Mouse (Mus musculus) liver, postnatal 0 days (tissue): ENCODE results near the gene Hnf1a. TPM values are rescaled to one million over a fixed set of nuclear protein-coding genes. Genes with fewer than 3 reads are reported as not detected.
"Not testable (repeated sequence)": the region's sequence is repeated elsewhere in the genome, so short reads cannot be mapped to it uniquely, and the experiment has no call there.

Experiments
- ATAC-seq: fragments of 200-750 bp; cut with Nextera tagmentation; 2 replicates; pipeline ENCODE4 v1.8.0; 2017; ENCODE audit warnings: mild to moderate bottlenecking, moderate library complexity
- DNase-seq: peaks from one replicate; pipeline ENCODE4 v3.0.0-alpha.2; 2016
- H3K27ac ChIP-seq: fragments of 300-500 bp; sonication (generic); 2 replicates; pipeline ENCODE4 v1.5.1; 2014; ENCODE audit warnings: antibody characterized with exemption, moderate library complexity, mild to moderate bottlenecking, low read depth
- H3K27me3 ChIP-seq: fragments of 300-500 bp; sonication (generic); 2 replicates; pipeline ENCODE4 v1.6.1; 2014; ENCODE audit warnings: low read length, control low read depth, mixed read lengths; ENCODE audit not compliant: insufficient read depth
- H3K36me3 ChIP-seq: fragments of 300-500 bp; sonication (generic); replicated peaks from 2 replicates; pipeline ENCODE4 v1.6.1; 2014; ENCODE audit warnings: mild to moderate bottlenecking, control low read depth, low read length, moderate library complexity, mixed read lengths; ENCODE audit not compliant: insufficient read depth
- H3K4me1 ChIP-seq: fragments of 300-500 bp; sonication (generic); 2 replicates; pipeline ENCODE4 v1.6.1; 2014; ENCODE audit warnings: antibody characterized with exemption, mild to moderate bottlenecking, control low read depth; ENCODE audit not compliant: insufficient read depth
- H3K4me2 ChIP-seq: fragments of 300-500 bp; sonication (generic); 2 replicates; pipeline ENCODE4 v1.6.1; 2014; ENCODE audit warnings: low read depth, mild to moderate bottlenecking, low read length, moderate library complexity, mixed read lengths
- H3K4me3 ChIP-seq: fragments of 300-500 bp; sonication (generic); 2 replicates; pipeline ENCODE4 v1.5.1; 2014; ENCODE audit warnings: low read depth, low read length
- H3K9ac ChIP-seq: fragments of 300-500 bp; sonication (generic); replicated peaks from 2 replicates; pipeline ENCODE4 v1.6.1; 2014; ENCODE audit warnings: mild to moderate bottlenecking, moderate library complexity
- H3K9me3 ChIP-seq: fragments of 300-500 bp; sonication (generic); 2 replicates; pipeline ENCODE4 v1.6.1; 2016; ENCODE audit warnings: mild to moderate bottlenecking, control low read depth, low read length, mixed read lengths
- CTCF ChIP-seq: sonication (generic); IDR thresholded peaks from 2 replicates; pipeline ENCODE4 v1.5.1; 2016; ENCODE audit warnings: antibody characterized with exemption, low read depth
- EP300 ChIP-seq: IDR thresholded peaks from 2 replicates; pipeline ENCODE4 v1.6.1; 2016; ENCODE audit warnings: antibody characterized with exemption, low read depth, mild to moderate bottlenecking
- WGBS: fragments of 180-500 bp; shearing (Covaris S2); extraction: QIAGEN DNeasy Blood & Tissue Kit; methylation state at CpG from one replicate; pipeline ENCODE4 v1.1.7; 2014; ENCODE audit not compliant: insufficient replicate concordance; 5-methylcytosine and 5-hydroxymethylcytosine counted together
- polyA plus RNA-seq: library from polyadenylated mRNA; unstranded; fragments of >200 nt; fragmentation: Nextera tagmentation; extraction: Ambion mirVana; gene quantifications from 2 replicates; pipeline ENCODE4 v1.2.1, GENCODE M21; 2015

The Hnf1a gene
- polyA plus RNA-seq, 1 experiment from 2014 or later = 5.6 TPM

DNA sequence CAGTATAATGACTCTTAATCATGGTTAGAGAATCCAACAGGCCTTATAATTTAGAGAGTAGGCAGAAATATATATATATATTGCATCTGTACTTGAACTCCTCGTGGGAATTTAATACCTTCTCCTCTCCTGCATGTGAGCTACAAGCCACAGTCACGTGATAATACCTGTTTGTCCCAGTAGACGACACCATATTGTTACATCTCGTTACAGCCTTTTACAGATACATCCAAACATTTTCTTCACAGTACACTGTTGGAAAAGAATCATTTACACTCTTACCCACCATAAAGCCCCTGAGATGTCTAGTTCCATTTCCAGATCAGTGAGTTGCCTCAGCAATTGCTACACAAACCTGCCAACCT lies 28.1 kb downstream of the Hnf1a start:
- H3K27ac ChIP-seq = 0 out of 2 replicates have a peak overlapping the region, but pooled peaks have one; percentile 77
- peak overlapping the region; percentile 86 for H3K4me2 ChIP-seq
- TF ChIP-seq CTCF (no peak), EP300 (no peak)

DNA sequence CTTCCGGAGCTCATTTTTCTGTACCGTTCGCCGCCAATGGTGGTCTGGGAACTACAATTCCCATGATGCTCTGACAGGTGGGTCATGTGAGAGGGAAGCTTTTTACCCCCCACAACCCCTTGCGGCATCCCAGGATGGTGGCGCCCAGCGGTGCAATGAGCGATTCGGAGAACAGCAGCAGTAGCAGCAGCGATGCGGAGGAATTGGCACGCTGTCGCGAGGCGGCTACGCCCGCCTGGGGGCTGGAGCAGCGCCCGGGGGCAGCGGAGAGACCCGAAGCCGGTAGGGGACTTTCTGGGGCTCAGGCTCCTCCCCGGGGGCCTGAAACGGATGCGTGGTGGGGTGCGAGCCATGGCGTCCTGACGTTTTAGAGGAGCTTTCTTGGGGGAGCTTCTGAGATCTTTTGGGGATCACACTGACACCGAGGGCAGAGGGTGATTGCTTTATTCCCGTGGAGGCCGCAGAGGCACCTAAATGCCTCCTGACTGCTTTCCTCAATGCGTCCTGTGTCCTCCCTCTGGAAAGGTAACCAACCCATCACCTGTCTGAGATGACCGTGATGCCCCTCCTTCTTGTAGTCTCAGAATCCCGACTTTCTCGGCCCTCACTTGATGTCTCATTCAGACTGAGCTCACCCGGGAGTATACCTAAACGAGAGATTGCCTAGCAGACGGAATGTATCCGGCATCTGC lies 28.7 kb downstream of the Hnf1a start, which contains the start of gene 2210016L21Rik:
Gene 2210016L21Rik (plus strand): TSS at position 85 of the 692 bp plus-strand sequence.
- 1% methylated on average over 39 of the region's 39 CpGs for WGBS

More for the DNA sequence above, 28.1 kb downstream of the Hnf1a start:
- Histone ChIP-seq H3K4me3 (peak overlapping the region; percentile 84), H3K4me1 (peaks cover 7% of the 10 kb centered on the region; the same call in 1 of the 2 replicates), H3K36me3 (peaks cover 16% of the 10 kb centered on the region), H3K27me3 (no peaks in the 10 kb centered on the region), H3K9ac (peak overlapping the region; percentile 88), H3K9me3 (no peaks in the 10 kb centered on the region)
- DNase-seq = no peak
- ATAC-seq = no peak
- WGBS = 42% methylated on average over 4 of the region's 4 CpGs

DNA sequence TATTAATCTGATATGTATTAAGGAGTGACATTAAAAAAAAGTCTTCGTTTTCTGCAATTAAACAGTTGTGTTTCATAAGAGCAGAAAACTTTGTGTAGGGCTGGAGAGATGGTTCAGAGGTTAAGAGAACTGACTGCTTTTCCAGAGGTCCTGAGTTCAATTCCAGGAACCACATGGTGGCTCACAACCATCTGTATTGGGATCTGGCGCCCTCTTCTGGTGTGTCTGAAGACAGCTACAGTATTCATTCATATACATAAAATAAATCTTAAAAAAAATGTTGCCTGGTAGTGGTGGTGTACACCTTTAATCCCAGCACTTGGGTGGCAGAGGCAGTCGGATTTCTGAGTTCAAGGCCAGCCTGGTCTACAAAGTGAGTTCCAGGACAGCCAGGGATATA lies 29.8 kb downstream of the Hnf1a start:
- H3K27me3 ChIP-seq, H3K9ac ChIP-seq, H3K36me3 ChIP-seq, ATAC-seq, H3K9me3 ChIP-seq, H3K27ac ChIP-seq, DNase-seq, H3K4me1 ChIP-seq: not testable (repeated sequence)
- peak; percentile 36 for TF ChIP-seq CTCF
- peak overlapping the region; percentile 86 for H3K4me2 ChIP-seq
- 0 out of 2 replicates have a peak overlapping the region, but pooled peaks have one; percentile 84 for H3K4me3 ChIP-seq
- 57% methylated on average over 3 of the region's 3 CpGs for whole genome bisulfite sequencing

More for the DNA sequence above, 28.7 kb downstream of the Hnf1a start, which contains the start of gene 2210016L21Rik:
- Histone ChIP-seq H3K9me3 (no peaks in the 10 kb centered on the region), H3K27me3 (no peaks in the 10 kb centered on the region), H3K4me3 (peak within 1 kb of the TSS; percentile 84), H3K9ac (peak within 1 kb of the TSS; percentile 88), H3K4me1 (peaks cover 7% of the 10 kb centered on the region; the same call in 1 of the 2 replicates), H3K36me3 (peaks cover 13% of the 10 kb centered on the region), H3K27ac (peak within 1 kb of the TSS; percentile 77), H3K4me2 (peak within 1 kb of the TSS; percentile 86)
- TF ChIP-seq CTCF = peak; percentile 39
- TF ChIP-seq EP300 = no peak
- DNase-seq (peak; percentile 87), ATAC-seq (peak; percentile 94)

DNA sequence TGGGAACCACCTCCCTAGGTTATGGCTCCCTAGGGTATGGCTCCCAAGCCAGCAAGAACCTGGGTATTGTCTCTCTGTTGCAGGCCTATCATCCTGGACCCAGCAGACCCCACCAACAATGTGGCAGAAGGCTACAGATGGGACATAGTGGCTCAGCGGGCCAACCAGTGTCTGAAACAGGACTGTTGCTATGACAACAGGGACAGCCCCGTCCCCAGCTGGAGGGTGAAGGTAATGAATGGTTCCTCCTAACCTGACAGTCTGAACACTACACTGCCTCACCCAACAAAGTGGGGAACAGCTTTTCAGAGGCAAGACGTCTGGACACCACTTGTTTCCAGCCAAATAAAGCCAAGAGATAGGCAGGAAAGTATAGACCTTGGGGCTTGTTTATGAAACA lies 35.1 kb downstream of the Hnf1a start:
- ATAC-seq (no peak), DNase-seq (no peak)
- Histone ChIP-seq H3K4me2 (no peak overlapping the region), H3K27ac (no peak overlapping the region), H3K27me3 (no peaks in the 10 kb centered on the region), H3K36me3 (0 out of 2 replicates have a peak, but pooled peaks cover 3% of the 10 kb centered on the region), H3K4me1 (no peaks in the 10 kb centered on the region), H3K4me3 (no peak overlapping the region), H3K9ac (no peak overlapping the region), H3K9me3 (no peaks in the 10 kb centered on the region)
- TF ChIP-seq CTCF (no peak), EP300 (no peak)
- WGBS = 44% methylated on average over 3 of the region's 3 CpGs

DNA sequence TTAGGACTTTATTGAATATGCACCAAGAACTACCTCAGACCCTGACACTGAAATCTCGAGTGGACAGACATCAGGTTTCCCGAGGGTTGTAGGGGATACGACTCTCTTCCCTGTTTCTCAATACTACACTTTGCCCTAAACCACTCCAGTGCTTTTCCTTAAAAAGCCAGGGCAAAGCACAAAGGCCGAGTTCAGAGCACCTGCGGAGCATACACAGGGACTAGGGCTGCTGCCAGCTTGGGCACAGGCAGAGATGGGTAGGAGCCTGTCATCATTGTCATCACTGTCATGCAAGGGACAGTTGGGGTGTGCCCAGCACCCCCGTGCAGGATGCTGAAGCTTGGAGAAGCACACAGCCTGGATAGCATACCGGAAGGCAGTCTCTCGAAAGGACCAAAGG lies 37.7 kb downstream of the Hnf1a start:
- H3K4me1 ChIP-seq = no peaks in the 10 kb centered on the region
- WGBS = 74% methylated on average over 8 of the region's 8 CpGs
- DNase-seq = no peak
- no peaks in the 10 kb centered on the region for H3K27me3 ChIP-seq
- no peak for TF ChIP-seq CTCF
- no peak for ATAC-seq
- H3K36me3 ChIP-seq = 0 out of 2 replicates have a peak, but pooled peaks cover 3% of the 10 kb centered on the region
- no peak overlapping the region for H3K9ac ChIP-seq
- H3K4me2 ChIP-seq = no peak overlapping the region
- H3K9me3 ChIP-seq = no peaks in the 10 kb centered on the region
- H3K4me3 ChIP-seq = no peak overlapping the region
- no peak overlapping the region for H3K27ac ChIP-seq

DNA sequence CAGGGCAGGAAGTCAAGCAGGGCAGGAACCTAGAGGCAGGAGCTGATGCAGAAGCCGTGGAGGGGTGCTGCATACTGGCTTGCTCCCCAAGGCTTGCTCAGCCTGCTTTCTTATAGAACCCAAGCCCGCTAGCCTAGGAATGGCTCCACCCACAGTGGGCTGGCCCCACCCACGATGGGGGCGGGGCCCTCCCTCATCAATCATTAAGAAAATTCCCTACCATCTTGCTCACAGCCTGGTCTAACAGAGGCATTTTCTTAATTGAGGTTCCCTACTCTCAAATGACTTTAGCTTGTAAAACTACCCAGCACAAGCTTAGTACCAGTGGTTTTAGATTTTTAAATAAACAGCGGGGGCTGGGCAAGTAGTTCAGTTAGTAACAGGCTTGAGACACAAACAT lies 39.3 kb downstream of the Hnf1a start:
- TF ChIP-seq CTCF (no peak), EP300 (no peak)

More for the DNA sequence above, 39.3 kb downstream of the Hnf1a start:
- no peak overlapping the region for H3K9ac ChIP-seq
- H3K9me3 ChIP-seq = no peaks in the 10 kb centered on the region
- peaks cover under 1% of the 10 kb centered on the region; the same call in 1 of the 2 replicates for H3K4me1 ChIP-seq
- H3K27ac ChIP-seq = no peak overlapping the region
- H3K27me3 ChIP-seq = no peaks in the 10 kb centered on the region
- no peak overlapping the region for H3K4me3 ChIP-seq
- DNase-seq (no peak), ATAC-seq (no peak)
- no peaks in the 10 kb centered on the region for H3K36me3 ChIP-seq
- no peak overlapping the region for H3K4me2 ChIP-seq
- whole genome bisulfite sequencing = 51% methylated on average over 5 of the region's 5 CpGs
